Comparison of ENCODE assay signal across 8 mouse cellular contexts in genomic region chr5:108677605-108678295, GRCm38 (mm10). TPM values are rescaled to one million over a fixed set of nuclear protein-coding genes. Genes with fewer than 3 reads are reported as not detected.
DNase-seq lines count a peak whose midpoint lies in the region; ATAC-seq and TF ChIP-seq lines count a peak whose summit lies in the region.

No protein-coding gene starts in this region.

- no peaks in the 10 kb centered on the region for H3K9me3 ChIP-seq in heart, embryonic 14.5 days (ENCODE audit: control insufficient read depth, low read length)
- no peaks in the 10 kb centered on the region for H3K9me3 ChIP-seq in liver, embryonic 12.5 days (replicated peaks)

- H3K27me3 ChIP-seq in heart, adult 2 months (ENCODE audit: control insufficient read depth, insufficient read depth, low read length): no peaks in the 10 kb centered on the region
- H3K27me3 ChIP-seq in heart, embryonic 14.5 days (ENCODE audit: control insufficient read depth, insufficient read depth, low read length): no peaks in the 10 kb centered on the region
- no peaks in the 10 kb centered on the region for H3K27me3 ChIP-seq in liver, embryonic 12.5 days (replicated peaks)

- H3K4me2 ChIP-seq in heart, embryonic 14.5 days (ENCODE audit: low read length): peak overlapping the region; percentile 79
- H3K4me2 ChIP-seq in liver, embryonic 12.5 days: peak overlapping the region; percentile 78

- peak overlapping the region; percentile 29 for H3K4me3 ChIP-seq in heart, adult 2 months
- H3K4me3 ChIP-seq in heart, embryonic 14.5 days (ENCODE audit: control insufficient read depth in 1 of 2, insufficient read depth in 1 of 2, low read depth in 1 of 2, low read length in 2 of 2): peak overlapping the region; percentile 41 to 46
- H3K4me3 ChIP-seq in liver, embryonic 12.5 days: peak overlapping the region; percentile 45
- peak overlapping the region; percentile 36 for H3K4me3 ChIP-seq in olfactory bulb, adult 2 months (ENCODE audit: insufficient read depth, low read depth, low read length)

- no peaks in the 10 kb centered on the region for H3K36me3 ChIP-seq in heart, adult 2 months (ENCODE audit: control insufficient read depth, insufficient read depth, low read length)
- H3K36me3 ChIP-seq in heart, embryonic 14.5 days (ENCODE audit: control insufficient read depth, insufficient read depth, low read length): peaks cover under 1% of the 10 kb centered on the region
- H3K36me3 ChIP-seq in liver, embryonic 12.5 days: peaks cover 17% of the 10 kb centered on the region

- peak; percentile 41 to 47 for DNase-seq in heart, adult 2 months
- DNase-seq in heart, postnatal 36 days: no peak
- DNase-seq in embryo, embryonic 11.5 days (ENCODE audit: low read depth, low spot score): peak; percentile 63
- peak; percentile 61 to 76 for DNase-seq in kidney, postnatal 36 days
- DNase-seq in spleen, adult 18-20 months: no peak

- no peaks in the 10 kb centered on the region for H3K79me2 ChIP-seq in heart, adult 2 months (replicated peaks; ENCODE audit: control insufficient read depth, insufficient read depth, low read length)

- H3K4me1 ChIP-seq in heart, adult 2 months (ENCODE audit: control insufficient read depth, insufficient read depth, low read length): peaks cover 2% of the 10 kb centered on the region; the same call in 1 of the 2 replicates
- H3K4me1 ChIP-seq in heart, embryonic 14.5 days (ENCODE audit: control insufficient read depth in 2 of 2, insufficient read depth in 2 of 2, low read length in 2 of 2): peaks cover 7 to 17% of the 10 kb centered on the region in 2 experiments; a peak in 3 of 4 replicates
- peaks cover 69% of the 10 kb centered on the region for H3K4me1 ChIP-seq in liver, embryonic 12.5 days
- H3K4me1 ChIP-seq in olfactory bulb, adult 2 months (ENCODE audit: control insufficient read depth, insufficient read depth, low read length): peaks cover 25% of the 10 kb centered on the region

- peak; percentile 56 for ATAC-seq in heart, embryonic 14.5 days (ENCODE audit: insufficient number of reproducible peaks, insufficient read depth, low FRiP score, low read depth)
- peak; percentile 57 for ATAC-seq in liver, embryonic 12.5 days

- 13% methylated on average over 25 of the region's 25 CpGs for WGBS in heart, adult 2 months
- WGBS in heart, embryonic 14.5 days: 2% methylated on average over 25 of the region's 25 CpGs
- WGBS in liver, embryonic 12.5 days (ENCODE audit: insufficient replicate concordance): 8% methylated on average over 25 of the region's 25 CpGs
- 2% methylated on average over 25 of the region's 25 CpGs for WGBS in olfactory bulb, adult 2 months

- no peak for TF ChIP-seq EP300 in heart, adult 2 months (IDR thresholded peaks at IDR 0.05; ENCODE audit: insufficient read depth, low read depth, low read length)

- peak overlapping the region; percentile 26; the same call in 1 of the 2 replicates for H3K9ac ChIP-seq in heart, adult 2 months (ENCODE audit: low read depth, low read length)
- H3K9ac ChIP-seq in heart, embryonic 14.5 days (ENCODE audit: low read length): peak overlapping the region; percentile 66
- peak overlapping the region; percentile 76 for H3K9ac ChIP-seq in liver, embryonic 12.5 days

- no peak for TF ChIP-seq POLR2A in heart, adult 2 months (IDR thresholded peaks at IDR 0.05; ENCODE audit: insufficient read depth, low read depth, low read length)
- 0 out of 2 replicates have a peak, but pooled peaks have one; percentile 18 for TF ChIP-seq POLR2A in olfactory bulb, adult 2 months (IDR thresholded peaks at IDR 0.05; ENCODE audit: insufficient read depth, low read depth, low read length)

- intact Hi-C loops in heart, adult 2 months (cut with DNase I): loop anchor here (2.0 kb wide), 1 partner anchor 15 kb away; the partner anchor contains the start of gene Fgfrl1
- intact Hi-C loops in heart, postnatal 36 days (cut with DNase I): no loop called here

- no peak overlapping the region for H3K27ac ChIP-seq in heart, adult 2 months
- H3K27ac ChIP-seq in heart, embryonic 14.5 days (replicated peaks in 1 of 2; ENCODE audit: control insufficient read depth in 1 of 2, insufficient read depth in 1 of 2, low read depth in 2 of 2, low read length in 2 of 2): peak overlapping the region; percentile 20 to 62
- H3K27ac ChIP-seq in liver, embryonic 12.5 days: peak overlapping the region; percentile 96
- peak overlapping the region; percentile 87 for H3K27ac ChIP-seq in olfactory bulb, adult 2 months (ENCODE audit: insufficient read depth, low read depth, low read length)

- no peak for TF ChIP-seq CTCF in heart, adult 2 months (IDR thresholded peaks at IDR 0.05)
- TF ChIP-seq CTCF in olfactory bulb, adult 2 months (IDR thresholded peaks at IDR 0.05; ENCODE audit: insufficient read depth, low read depth, low read length): no peak

RNA-seq across cellular contexts. Expression of gene Slc26a1, which starts 2.4 kb away (rescaled TPM):
- total RNA-seq in heart, adult 2 months (2021): not detected
- 0.06 and 0.12 TPM in 2 replicates for polyA plus RNA-seq in heart, adult 2 months (2012; rRNA removed)
- not detected for total RNA-seq in heart, postnatal 36 days (2021)
- polyA plus RNA-seq in heart, embryonic 14.5 days (2014; fragmentation: Nextera tagmentation; extraction: Ambion mirVana): 0.40 and 0.53 TPM in 2 replicates
- 12.7 and 12.9 TPM in 2 replicates for polyA plus RNA-seq in liver, embryonic 12.5 days (2016; fragmentation: Nextera tagmentation; extraction: Ambion mirVana)
- not detected in 2 replicates for polyA plus RNA-seq in olfactory bulb, adult 2 months (2012; ENCODE audit: insufficient read depth, insufficient read length, low replicate concordance, missing spikeins)

RNA-seq across cellular contexts. Expression of gene Dgkq, which starts 8.3 kb away (rescaled TPM):
- 1 to 10 TPM; 5.0 to 6.6 TPM for total RNA-seq in heart, adult 2 months (2021)
- 9.2 and 15.6 TPM in 2 replicates for polyA plus RNA-seq in heart, adult 2 months (2012; rRNA removed)
- 1 to 10 TPM; 8.9 TPM for total RNA-seq in heart, postnatal 36 days (2021)
- 5.6 and 6.6 TPM in 2 replicates for polyA plus RNA-seq in heart, embryonic 14.5 days (2014; fragmentation: Nextera tagmentation; extraction: Ambion mirVana)
- polyA plus RNA-seq in liver, embryonic 12.5 days (2016; fragmentation: Nextera tagmentation; extraction: Ambion mirVana): 6.2 and 7.1 TPM in 2 replicates
- not detected in 2 replicates for polyA plus RNA-seq in olfactory bulb, adult 2 months (2012; ENCODE audit: insufficient read depth, insufficient read length, low replicate concordance, missing spikeins)

RNA-seq across cellular contexts. Expression of gene Fgfrl1, which starts 14.4 kb away (rescaled TPM):
- total RNA-seq in heart, adult 2 months (2021): 10 to 100 TPM; 17.6 to 21.6 TPM
- polyA plus RNA-seq in heart, adult 2 months (2012; rRNA removed): 33.5 and 36.5 TPM in 2 replicates
- 10 to 100 TPM; 21.5 to 23.6 TPM for total RNA-seq in heart, postnatal 36 days (2021)
- polyA plus RNA-seq in heart, embryonic 14.5 days (2014; fragmentation: Nextera tagmentation; extraction: Ambion mirVana): 23.9 and 25.2 TPM in 2 replicates
- 18.0 and 18.6 TPM in 2 replicates for polyA plus RNA-seq in liver, embryonic 12.5 days (2016; fragmentation: Nextera tagmentation; extraction: Ambion mirVana)
- polyA plus RNA-seq in olfactory bulb, adult 2 months (2012; ENCODE audit: insufficient read depth, insufficient read length, low replicate concordance, missing spikeins): not detected in 2 replicates

RNA-seq across cellular contexts. Expression of gene Idua, which starts 17.6 kb away (rescaled TPM):
- 10 to 100 TPM; 21.7 to 23.2 TPM for total RNA-seq in heart, adult 2 months (2021)
- polyA plus RNA-seq in heart, adult 2 months (2012; rRNA removed): 30.4 and 33.3 TPM in 2 replicates
- total RNA-seq in heart, postnatal 36 days (2021): 10 to 100 TPM; 21.6 to 21.8 TPM
- polyA plus RNA-seq in heart, embryonic 14.5 days (2014; fragmentation: Nextera tagmentation; extraction: Ambion mirVana): 14.5 and 14.9 TPM in 2 replicates
- 5.9 TPM in 2 replicates for polyA plus RNA-seq in liver, embryonic 12.5 days (2016; fragmentation: Nextera tagmentation; extraction: Ambion mirVana)
- polyA plus RNA-seq in olfactory bulb, adult 2 months (2012; ENCODE audit: insufficient read depth, insufficient read length, low replicate concordance, missing spikeins): not detected in 2 replicates

RNA-seq across cellular contexts. Expression of gene Tmem175, which starts 48.2 kb away (rescaled TPM):
- total RNA-seq in heart, adult 2 months (2021): 1 to 10 TPM; 8.3 to 9.6 TPM
- polyA plus RNA-seq in heart, adult 2 months (2012; rRNA removed): 26.1 and 36.0 TPM in 2 replicates
- total RNA-seq in heart, postnatal 36 days (2021): 10 to 100 TPM in 1 of 2 experiments, 1 to 10 TPM in 1; 9.8 to 11.8 TPM
- 22.1 and 22.2 TPM in 2 replicates for polyA plus RNA-seq in heart, embryonic 14.5 days (2014; fragmentation: Nextera tagmentation; extraction: Ambion mirVana)
- polyA plus RNA-seq in liver, embryonic 12.5 days (2016; fragmentation: Nextera tagmentation; extraction: Ambion mirVana): 16.1 and 17.8 TPM in 2 replicates
- not detected in 2 replicates for polyA plus RNA-seq in olfactory bulb, adult 2 months (2012; ENCODE audit: insufficient read depth, insufficient read length, low replicate concordance, missing spikeins)

Comparison
In these comparisons a context has a peak if more than half of its experiments do, and no peak if none do; other contexts are left out.
1. DNase-seq: peak in heart, adult 2 months (2 of 2), embryo, embryonic 11.5 days (single experiment) and kidney, postnatal 36 days (2 of 2); none in heart, postnatal 36 days (0 of 2) and spleen, adult 18-20 months (0 of 2).
2. H3K9ac ChIP-seq: peak in every context shown above with its lines; median percentile 76 in liver, embryonic 12.5 days; 66 in heart, embryonic 14.5 days; 26 in heart, adult 2 months.
3. Peak in every context shown above with its lines, with median percentiles within 50 percentile points of each other: H3K4me3 ChIP-seq.